Mouse (Mus musculus): Measurements from ENCODE around the gene Sbno2. TPM values are rescaled to one million over a fixed set of nuclear protein-coding genes. Genes with fewer than 3 reads are reported as not detected.

Sbno2 gene
- total and polyA plus RNA-seq, 3 experiments, result 9.7 to 24.2 (median 22.6) TPM

- no peaks in the 10 kb centered on the region for H3K9me3 ChIP-seq (replicated peaks; ENCODE audit: low read length)
- H3K79me2 ChIP-seq (replicated peaks; ENCODE audit: control insufficient read depth, extremely low read depth, insufficient read depth, poor library complexity, severe bottlenecking), result peaks cover 18% of the 10 kb centered on the region
- in situ Hi-C loops (cut with MboI; ENCODE audit: low pct_ligation_motif_present, low pct_unique_long_range_greater_than_20kb, low sequenced_read_pairs) (no loop called here), dilution Hi-C loops (cut with MboI; ENCODE audit: extremely low pct_ligation_motif_present, extremely low pct_unique_long_range_greater_than_20kb, low sequenced_read_pairs) (no loop called here)
- no peak overlapping the region for H3K27ac ChIP-seq (ENCODE audit: insufficient read depth, low read depth)
- H3K9ac ChIP-seq (ENCODE audit: insufficient read depth, low read depth), result no peak overlapping the region; the same call in 1 of the 2 replicates
- H3K4me1 ChIP-seq (ENCODE audit: control insufficient read depth in 1 of 2, insufficient read depth in 2 of 2), result peaks cover 12 to 43% of the 10 kb centered on the region in 2 experiments
- H3K36me3 ChIP-seq (replicated peaks in 1 of 2; ENCODE audit: control insufficient read depth in 1 of 2, insufficient read depth in 1 of 2, low read length in 1 of 2), result peaks cover 11 to 13% of the 10 kb centered on the region in 2 experiments
- TF ChIP-seq BHLHE40 (IDR thresholded peaks at IDR 0.05; ENCODE audit: low read depth, low read length) (no peak), CTCF (conservative IDR thresholded peaks at IDR 0.05 in 1 of 2, IDR thresholded peaks at IDR 0.05 in 1 of 2; ENCODE audit: low read depth in 2 of 2, low read length in 2 of 2) (no peak), NELFE (IDR thresholded peaks at IDR 0.05; ENCODE audit: low read depth, low read length) (peak; percentile 2; the same call in 1 of the 2 replicates), TBP (conservative IDR thresholded peaks at IDR 0.05; ENCODE audit: low read depth, low read length) (no peak), USF1 (IDR thresholded peaks at IDR 0.05; ENCODE audit: low read depth, low read length) (no peak), POLR2AphosphoS2 (IDR thresholded peaks at IDR 0.05; ENCODE audit: low read depth, low read length) (no peak), MEF2A (IDR thresholded peaks at IDR 0.05; ENCODE audit: borderline replicate concordance, low read depth, low read length) (no peak), MYC (IDR thresholded peaks at IDR 0.05; ENCODE audit: low read depth, low read length) (no peak), MXI1 (IDR thresholded peaks at IDR 0.05; ENCODE audit: low read depth, low read length) (no peak)
- H3K4me3 ChIP-seq (replicated peaks in 1 of 3; ENCODE audit: low read depth in 2 of 3, low read length in 2 of 3, poor library complexity in 1 of 3), result peak overlapping the region; percentile 30 to 76 (median 54)
- peaks cover 25% of the 10 kb centered on the region for H3K27me3 ChIP-seq (replicated peaks)
- H3K4me2 ChIP-seq (ENCODE audit: insufficient read depth, low read depth, poor library complexity, severe bottlenecking), result peak overlapping the region; percentile 63
- no peak for DNase-seq (ENCODE audit: extremely low read depth)
Measured at GRCm38 (mm10) chr10:80139439-80139775, 34.0 kb upstream of the Sbno2 start.

GRCm38 (mm10) chr10:80138553-80139438 lies 33.4 kb upstream of the Sbno2 start, which contains the start of gene Atp5d:
TSS of gene Atp5d (plus strand) at chr10:80138632.
- peaks cover 10 to 37% of the 10 kb centered on the region in 2 experiments for H3K4me1 ChIP-seq (ENCODE audit: control insufficient read depth in 1 of 2, insufficient read depth in 2 of 2)
- H3K9me3 ChIP-seq (replicated peaks; ENCODE audit: low read length), result no peaks in the 10 kb centered on the region
- DNase-seq (ENCODE audit: extremely low read depth), result no peak
- TF ChIP-seq NELFE (IDR thresholded peaks at IDR 0.05; ENCODE audit: low read depth, low read length) (peak; percentile 44; the same call in 1 of the 2 replicates), NRF1 (IDR thresholded peaks at IDR 0.05; ENCODE audit: low read depth, low read length) (0 out of 2 replicates have a peak, but pooled peaks have one; percentile 35), POLR2A (IDR thresholded peaks at IDR 0.05; ENCODE audit: low read depth, low read length) (peak; percentile 61), SMC3 (IDR thresholded peaks at IDR 0.05; ENCODE audit: low read depth, low read length) (no peak), MXI1 (IDR thresholded peaks at IDR 0.05; ENCODE audit: low read depth, low read length) (peak; percentile 54; the same call in 1 of the 2 replicates), UBTF (IDR thresholded peaks at IDR 0.05; ENCODE audit: low read depth, low read length) (0 out of 2 replicates have a peak, but pooled peaks have one; percentile 40), MAZ (IDR thresholded peaks at IDR 0.05; ENCODE audit: low read depth, low read length) (peak; percentile 67; the same call in 1 of the 2 replicates), USF1 (IDR thresholded peaks at IDR 0.05; ENCODE audit: low read depth, low read length) (peak; percentile 65), IRF4 (IDR thresholded peaks at IDR 0.05; ENCODE audit: low read depth, low read length) (0 out of 2 replicates have a peak, but pooled peaks have one; percentile 19), TBP (conservative IDR thresholded peaks at IDR 0.05; ENCODE audit: low read depth, low read length) (no peak), MAX (IDR thresholded peaks at IDR 0.05; ENCODE audit: low read length) (peak; percentile 67; the same call in 1 of the 2 replicates), ZC3H11A (IDR thresholded peaks at IDR 0.05; ENCODE audit: low read depth, low read length) (no peak), SIN3A (IDR thresholded peaks at IDR 0.05; ENCODE audit: low read length) (0 out of 2 replicates have a peak, but pooled peaks have one; percentile 47), ELF1 (IDR thresholded peaks at IDR 0.05; ENCODE audit: low read depth, low read length) (0 out of 2 replicates have a peak, but pooled peaks have one; percentile 31), BHLHE40 (IDR thresholded peaks at IDR 0.05; ENCODE audit: low read depth, low read length) (peak; percentile 91), USF2 (conservative IDR thresholded peaks at IDR 0.05; ENCODE audit: low read depth, low read length) (no peak; the same call in 1 of the 2 replicates)
- peaks cover 25% of the 10 kb centered on the region for H3K27me3 ChIP-seq (replicated peaks)
- peaks cover 16% of the 10 kb centered on the region for H3K79me2 ChIP-seq (replicated peaks; ENCODE audit: control insufficient read depth, extremely low read depth, insufficient read depth, poor library complexity, severe bottlenecking)
- peak within 1 kb of the TSS; percentile 35 to 76 (median 54) for H3K4me3 ChIP-seq (replicated peaks in 1 of 3; ENCODE audit: low read depth in 2 of 3, low read length in 2 of 3, poor library complexity in 1 of 3)
- no peak within 1 kb of the TSS for H3K27ac ChIP-seq (ENCODE audit: insufficient read depth, low read depth)
- in situ Hi-C loops (cut with MboI; ENCODE audit: low pct_ligation_motif_present, low pct_unique_long_range_greater_than_20kb, low sequenced_read_pairs) (no loop called here), dilution Hi-C loops (cut with MboI; ENCODE audit: extremely low pct_ligation_motif_present, extremely low pct_unique_long_range_greater_than_20kb, low sequenced_read_pairs) (no loop called here)
- H3K36me3 ChIP-seq (replicated peaks in 1 of 2; ENCODE audit: control insufficient read depth in 1 of 2, insufficient read depth in 1 of 2, low read length in 1 of 2), result peaks cover 5 to 11% of the 10 kb centered on the region in 2 experiments
- H3K4me2 ChIP-seq (ENCODE audit: insufficient read depth, low read depth, poor library complexity, severe bottlenecking), result peak within 1 kb of the TSS; percentile 63
- H3K9ac ChIP-seq (ENCODE audit: insufficient read depth, low read depth), result peak within 1 kb of the TSS; percentile 63

All from CH12.LX (cell line).